Mouse (Mus musculus) lung, adult 2 months (tissue): ENCODE data around the gene Tspo2.

Experiments used
- CTCF ChIP-seq: fragments of 200-500 bp; IDR thresholded peaks from 2 replicates; pipeline ENCODE4 v1.5.1; 2011; ENCODE audit warnings: mild to moderate bottlenecking, low read length, control low read depth; ENCODE audit not compliant: insufficient read depth
- POLR2A ChIP-seq: fragments of 200-500 bp; IDR thresholded peaks from 2 replicates; pipeline ENCODE4 v1.6.1; 2011; ENCODE audit warnings: low read depth, mild to moderate bottlenecking, control low read depth, low read length, borderline replicate concordance; ENCODE audit errors: extremely low read depth

DNA sequence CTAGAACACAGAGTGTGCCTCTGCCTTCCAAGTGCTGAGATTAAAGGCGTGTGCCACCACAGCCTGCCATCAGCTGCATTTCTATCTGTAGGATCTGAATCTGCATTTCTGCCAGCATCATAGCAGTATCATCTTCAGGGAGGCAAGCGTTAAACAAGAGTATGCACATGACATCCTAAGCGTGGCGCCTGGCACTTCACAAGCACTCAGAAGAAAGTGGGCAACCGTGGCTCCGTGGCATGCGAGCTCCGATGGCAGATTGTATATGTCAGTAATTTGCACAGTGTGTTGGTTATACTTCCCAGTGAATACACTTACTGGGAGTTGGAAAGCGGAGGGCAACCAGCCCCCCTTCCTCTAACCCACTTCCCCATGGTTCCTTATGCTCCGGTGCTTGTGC is 28.6 kb upstream of the Tspo2 start:
- TF ChIP-seq POLR2A (no peak), CTCF (no peak)
